Mouse (Mus musculus): ENCODE measurements around the gene Tbpl1. TPM values are rescaled to one million over a fixed set of nuclear protein-coding genes. Genes with fewer than 3 reads are reported as not detected.
A peak's percentile ranks its signal among the peaks of the same experiment; 100 is the strongest.

Tbpl1 gene
- polyA plus RNA-seq, 1 experiment from 2014 or later: 59.9 TPM

GRCm38 (mm10) chr10:22700773-22701172 is 31.0 kb downstream of the Tbpl1 start:
- Histone ChIP-seq H3K4me2 (no peak overlapping the region), H3K27me3 (ENCODE audit: control insufficient read depth, insufficient read depth, low read length) (no peaks in the 10 kb centered on the region), H3K4me3 (ENCODE audit: low read depth, low read length) (no peak overlapping the region), H3K4me1 (ENCODE audit: control insufficient read depth, insufficient read depth, low read length) (no peaks in the 10 kb centered on the region), H3K27ac (ENCODE audit: low read depth, low read length) (no peak overlapping the region), H3K9ac (ENCODE audit: low read depth, low read length) (no peak overlapping the region), H3K9me3 (replicated peaks; ENCODE audit: control insufficient read depth, low read length) (no peaks in the 10 kb centered on the region), H3K36me3 (ENCODE audit: control insufficient read depth, insufficient read depth, low read length) (peaks cover 5% of the 10 kb centered on the region)
- ATAC-seq (replicated peaks; ENCODE audit: insufficient number of reproducible peaks, low FRiP score, low TSS enrichment): no peak
- 61% methylated on average over 9 of the region's 9 CpGs for WGBS (ENCODE audit: insufficient replicate concordance)

GRCm38 (mm10) chr10:22699487-22700335 is 32.0 kb downstream of the Tbpl1 start:
- no peak overlapping the region for H3K4me3 ChIP-seq (ENCODE audit: low read depth, low read length)
- H3K4me1 ChIP-seq (ENCODE audit: control insufficient read depth, insufficient read depth, low read length): no peaks in the 10 kb centered on the region
- H3K27ac ChIP-seq (ENCODE audit: low read depth, low read length): no peak overlapping the region
- no peak overlapping the region for H3K9ac ChIP-seq (ENCODE audit: low read depth, low read length)
- H3K4me2 ChIP-seq: no peak overlapping the region
- 0 out of 2 replicates have a peak, but pooled peaks have one; percentile 42 for ATAC-seq (replicated peaks; ENCODE audit: insufficient number of reproducible peaks, low FRiP score, low TSS enrichment)
- no peaks in the 10 kb centered on the region for H3K9me3 ChIP-seq (replicated peaks; ENCODE audit: control insufficient read depth, low read length)
- 69% methylated on average over 19 of the region's 19 CpGs for WGBS (ENCODE audit: insufficient replicate concordance)
- no peaks in the 10 kb centered on the region for H3K36me3 ChIP-seq (ENCODE audit: control insufficient read depth, insufficient read depth, low read length)
- no peaks in the 10 kb centered on the region for H3K27me3 ChIP-seq (ENCODE audit: control insufficient read depth, insufficient read depth, low read length)

GRCm38 (mm10) chr10:22698158-22698953 is 33.4 kb downstream of the Tbpl1 start:
- Histone ChIP-seq H3K27me3 (ENCODE audit: control insufficient read depth, insufficient read depth, low read length) (no peaks in the 10 kb centered on the region), H3K4me3 (ENCODE audit: low read depth, low read length) (no peak overlapping the region), H3K36me3 (ENCODE audit: control insufficient read depth, insufficient read depth, low read length) (no peaks in the 10 kb centered on the region), H3K9me3 (replicated peaks; ENCODE audit: control insufficient read depth, low read length) (no peaks in the 10 kb centered on the region), H3K4me1 (ENCODE audit: control insufficient read depth, insufficient read depth, low read length) (no peaks in the 10 kb centered on the region), H3K27ac (ENCODE audit: low read depth, low read length) (no peak overlapping the region), H3K4me2 (no peak overlapping the region), H3K9ac (ENCODE audit: low read depth, low read length) (no peak overlapping the region)
- WGBS (ENCODE audit: insufficient replicate concordance): 74% methylated on average over 9 of the region's 9 CpGs
- no peak for ATAC-seq (replicated peaks; ENCODE audit: insufficient number of reproducible peaks, low FRiP score, low TSS enrichment)

GRCm38 (mm10) chr10:22696864-22697263 is 34.9 kb downstream of the Tbpl1 start:
- Histone ChIP-seq H3K27ac (ENCODE audit: low read depth, low read length) (no peak overlapping the region), H3K36me3 (ENCODE audit: control insufficient read depth, insufficient read depth, low read length) (no peaks in the 10 kb centered on the region), H3K27me3 (ENCODE audit: control insufficient read depth, insufficient read depth, low read length) (no peaks in the 10 kb centered on the region), H3K4me2 (no peak overlapping the region), H3K9me3 (replicated peaks; ENCODE audit: control insufficient read depth, low read length) (no peaks in the 10 kb centered on the region), H3K4me3 (ENCODE audit: low read depth, low read length) (no peak overlapping the region), H3K4me1 (ENCODE audit: control insufficient read depth, insufficient read depth, low read length) (no peaks in the 10 kb centered on the region), H3K9ac (ENCODE audit: low read depth, low read length) (no peak overlapping the region)
- ATAC-seq (replicated peaks; ENCODE audit: insufficient number of reproducible peaks, low FRiP score, low TSS enrichment): no peak
- 65% methylated on average over 7 of the region's 7 CpGs for WGBS (ENCODE audit: insufficient replicate concordance)

GRCm38 (mm10) chr10:22696236-22696635 is 35.5 kb downstream of the Tbpl1 start:
- Histone ChIP-seq H3K4me3 (ENCODE audit: low read depth, low read length) (no peak overlapping the region), H3K9ac (ENCODE audit: low read depth, low read length) (no peak overlapping the region), H3K27ac (ENCODE audit: low read depth, low read length) (no peak overlapping the region), H3K27me3 (ENCODE audit: control insufficient read depth, insufficient read depth, low read length) (no peaks in the 10 kb centered on the region), H3K9me3 (replicated peaks; ENCODE audit: control insufficient read depth, low read length) (no peaks in the 10 kb centered on the region), H3K36me3 (ENCODE audit: control insufficient read depth, insufficient read depth, low read length) (no peaks in the 10 kb centered on the region), H3K4me1 (ENCODE audit: control insufficient read depth, insufficient read depth, low read length) (no peaks in the 10 kb centered on the region), H3K4me2 (no peak overlapping the region)
- 89% methylated on average over 9 of the region's 9 CpGs for WGBS (ENCODE audit: insufficient replicate concordance)
- ATAC-seq (replicated peaks; ENCODE audit: insufficient number of reproducible peaks, low FRiP score, low TSS enrichment): no peak

- Histone ChIP-seq H3K9me3 (replicated peaks; ENCODE audit: control insufficient read depth, low read length) (no peaks in the 10 kb centered on the region; the same call in 1 of the 2 replicates), H3K27me3 (ENCODE audit: control insufficient read depth, insufficient read depth, low read length) (no peaks in the 10 kb centered on the region), H3K4me1 (ENCODE audit: control insufficient read depth, insufficient read depth, low read length) (no peaks in the 10 kb centered on the region), H3K36me3 (ENCODE audit: control insufficient read depth, insufficient read depth, low read length) (no peaks in the 10 kb centered on the region), H3K27ac (ENCODE audit: low read depth, low read length) (no peak overlapping the region), H3K4me3 (ENCODE audit: low read depth, low read length) (no peak overlapping the region), H3K4me2 (no peak overlapping the region), H3K9ac (ENCODE audit: low read depth, low read length) (no peak overlapping the region)
- WGBS (ENCODE audit: insufficient replicate concordance): 74% methylated on average over 13 of the region's 13 CpGs
- no peak for ATAC-seq (replicated peaks; ENCODE audit: insufficient number of reproducible peaks, low FRiP score, low TSS enrichment)
Observed at GRCm38 (mm10) chr10:22675848-22676630, 55.7 kb downstream of the Tbpl1 start.

GRCm38 (mm10) chr10:22674176-22674575 is 57.6 kb downstream of the Tbpl1 start:
- no peaks in the 10 kb centered on the region for H3K36me3 ChIP-seq (ENCODE audit: control insufficient read depth, insufficient read depth, low read length)
- WGBS (ENCODE audit: insufficient replicate concordance): 88% methylated on average over 8 of the region's 8 CpGs
- H3K4me3 ChIP-seq (ENCODE audit: low read depth, low read length): no peak overlapping the region
- H3K4me2 ChIP-seq: no peak overlapping the region
- no peaks in the 10 kb centered on the region for H3K9me3 ChIP-seq (replicated peaks; ENCODE audit: control insufficient read depth, low read length)
- ATAC-seq (replicated peaks; ENCODE audit: insufficient number of reproducible peaks, low FRiP score, low TSS enrichment): no peak
- H3K27me3 ChIP-seq (ENCODE audit: control insufficient read depth, insufficient read depth, low read length): no peaks in the 10 kb centered on the region
- no peak overlapping the region for H3K27ac ChIP-seq (ENCODE audit: low read depth, low read length)
- H3K4me1 ChIP-seq (ENCODE audit: control insufficient read depth, insufficient read depth, low read length): no peaks in the 10 kb centered on the region
- no peak overlapping the region for H3K9ac ChIP-seq (ENCODE audit: low read depth, low read length)

GRCm38 (mm10) chr10:22668509-22668908 is 63.2 kb downstream of the Tbpl1 start:
- WGBS (ENCODE audit: insufficient replicate concordance): 89% methylated on average over 13 of the region's 13 CpGs
- no peaks in the 10 kb centered on the region for H3K36me3 ChIP-seq (ENCODE audit: control insufficient read depth, insufficient read depth, low read length)
- no peak for ATAC-seq (replicated peaks; ENCODE audit: insufficient number of reproducible peaks, low FRiP score, low TSS enrichment)
- no peaks in the 10 kb centered on the region for H3K9me3 ChIP-seq (replicated peaks; ENCODE audit: control insufficient read depth, low read length)
- no peak overlapping the region for H3K4me3 ChIP-seq (ENCODE audit: low read depth, low read length)
- no peak overlapping the region for H3K4me2 ChIP-seq
- H3K9ac ChIP-seq (ENCODE audit: low read depth, low read length): no peak overlapping the region
- no peak overlapping the region for H3K27ac ChIP-seq (ENCODE audit: low read depth, low read length)
- H3K4me1 ChIP-seq (ENCODE audit: control insufficient read depth, insufficient read depth, low read length): no peaks in the 10 kb centered on the region
- H3K27me3 ChIP-seq (ENCODE audit: control insufficient read depth, insufficient read depth, low read length): no peaks in the 10 kb centered on the region

All from heart, embryonic 11.5 days (tissue).